Mouse (Mus musculus) T-cell, adult 2 months (primary cell): ENCODE measurements around the gene Smad5.
A peak's percentile ranks its signal among the peaks of the same experiment; 100 is the strongest.

Experiments
- DNase-seq: peaks from one replicate; pipeline ENCODE4 v3.0.0; 2022; ENCODE audit warnings: low spot score

The Smad5 gene

GRCm38 (mm10) chr13:56701924-56702323, 886 bp upstream of the Smad5 start:
- DNase-seq, result no peak

GRCm38 (mm10) chr13:56703222-56703870, 536 bp downstream of the Smad5 start:
- DNase-seq, result peak; percentile 71

GRCm38 (mm10) chr13:56703871-56704321, 1.1 kb downstream of the Smad5 start:
- DNase-seq, result peak; percentile 80

GRCm38 (mm10) chr13:56704596-56704995, 1.8 kb downstream of the Smad5 start:
- no peak for DNase-seq

- DNase-seq, result no peak
These were observed 4.3 kb downstream of the Smad5 start for GRCm38 (mm10) chr13:56707111-56707510.

GRCm38 (mm10) chr13:56707606-56708005, 4.8 kb downstream of the Smad5 start:
- DNase-seq, result no peak

GRCm38 (mm10) chr13:56710620-56711019, 7.8 kb downstream of the Smad5 start:
- DNase-seq, result no peak

- no peak for DNase-seq
These were observed 9.4 kb downstream of the Smad5 start for GRCm38 (mm10) chr13:56712221-56712620.

- DNase-seq, result no peak
These were observed 23.7 kb downstream of the Smad5 start for GRCm38 (mm10) chr13:56726551-56726950.

- DNase-seq, result no peak
These were observed 26.2 kb downstream of the Smad5 start for GRCm38 (mm10) chr13:56729046-56729445.

- DNase-seq, result peak; percentile 18
These were observed 31.8 kb downstream of the Smad5 start for GRCm38 (mm10) chr13:56734617-56735016.

GRCm38 (mm10) chr13:56735212-56735875, 32.5 kb downstream of the Smad5 start:
- DNase-seq, result peak; percentile 22

- no peak for DNase-seq
These were observed 36.7 kb downstream of the Smad5 start for GRCm38 (mm10) chr13:56739556-56739955.

- no peak for DNase-seq
These were observed 37.7 kb downstream of the Smad5 start for GRCm38 (mm10) chr13:56740496-56740895.

- no peak for DNase-seq
These were observed 38.9 kb downstream of the Smad5 start for GRCm38 (mm10) chr13:56741691-56742090.

- DNase-seq, result no peak
These were observed 39.6 kb downstream of the Smad5 start for GRCm38 (mm10) chr13:56742325-56742901.

GRCm38 (mm10) chr13:56746739-56747532, 44.1 kb downstream of the Smad5 start:
- no peak for DNase-seq

- DNase-seq, result no peak
These were observed 44.7 kb downstream of the Smad5 start for GRCm38 (mm10) chr13:56747554-56747953.

- DNase-seq, result no peak
These were observed 46.6 kb downstream of the Smad5 start for GRCm38 (mm10) chr13:56749377-56749776.

- DNase-seq, result no peak
These were observed 49.0 kb downstream of the Smad5 start for GRCm38 (mm10) chr13:56751774-56752173.

- no peak for DNase-seq
These were observed 49.8 kb downstream of the Smad5 start for GRCm38 (mm10) chr13:56752474-56753191.
